Mouse (Mus musculus) spleen, adult 2 months (tissue): ENCODE results near the gene Nav3. TPM values are rescaled to one million over a fixed set of nuclear protein-coding genes. Genes with fewer than 3 reads are reported as not detected.
A peak's percentile ranks its signal among the peaks of the same experiment; 100 is the strongest.

Experiments
- DNase-seq, 2 experiments: peaks; one replicate each; pipeline versions ENCODE4 v3.0.0 to v3.0.0-alpha.2; 2012 to 2021; ENCODE audit warnings: low spot score in 2 of 2, low read depth in 1 of 2
- H3K27ac ChIP-seq: fragments of 200-500 bp; 2 replicates; pipeline ENCODE4 v1.5.1; 2012; ENCODE audit warnings: low read length, inconsistent platforms; ENCODE audit not compliant: insufficient read depth
- H3K27me3 ChIP-seq: fragments of 200-500 bp; 2 replicates; pipeline ENCODE4 v1.6.1; 2012; ENCODE audit warnings: mild to moderate bottlenecking, moderate library complexity, low read length, inconsistent platforms; ENCODE audit not compliant: control insufficient read depth, insufficient read depth
- H3K36me3 ChIP-seq: fragments of 200-500 bp; 2 replicates; pipeline ENCODE4 v1.6.1; 2012; ENCODE audit warnings: mild to moderate bottlenecking, low read length, inconsistent platforms; ENCODE audit not compliant: control insufficient read depth, insufficient read depth
- H3K4me1 ChIP-seq: fragments of 200-500 bp; 2 replicates; pipeline ENCODE4 v1.6.1; 2011; ENCODE audit warnings: inconsistent platforms; ENCODE audit not compliant: control insufficient read depth, insufficient read depth, insufficient read length
- H3K4me3 ChIP-seq: fragments of 200-500 bp; 2 replicates; pipeline ENCODE4 v1.5.1; 2011; ENCODE audit warnings: mild to moderate bottlenecking, inconsistent platforms; ENCODE audit not compliant: insufficient read depth, insufficient read length; ENCODE audit errors: extremely low read depth
- CTCF ChIP-seq: fragments of 200-500 bp; IDR thresholded peaks from 2 replicates; pipeline ENCODE4 v1.5.1; 2011; ENCODE audit warnings: mild to moderate bottlenecking, inconsistent platforms; ENCODE audit not compliant: insufficient read depth, insufficient read length, insufficient replicate concordance; ENCODE audit errors: extremely low read depth
- POLR2A ChIP-seq: fragments of 200-500 bp; IDR thresholded peaks from 2 replicates; pipeline ENCODE4 v1.6.1; 2011; ENCODE audit warnings: low read depth, low read length, inconsistent platforms
- WGBS: fragments of 180-500 bp; shearing (Covaris S2); methylation state at CpG from one replicate; pipeline ENCODE4 v1.1.7; 2018; 5-methylcytosine and 5-hydroxymethylcytosine counted together
- polyA plus RNA-seq: library from polyadenylated mRNA; depleted of rRNA; stranded (reverse); fragments of >200 nt; gene quantifications from 2 replicates; pipeline ENCODE4 v1.2.3, GENCODE M21; 2012

Gene Nav3
- polyA plus RNA-seq, 1 experiment, result 0.39 TPM

DNA sequence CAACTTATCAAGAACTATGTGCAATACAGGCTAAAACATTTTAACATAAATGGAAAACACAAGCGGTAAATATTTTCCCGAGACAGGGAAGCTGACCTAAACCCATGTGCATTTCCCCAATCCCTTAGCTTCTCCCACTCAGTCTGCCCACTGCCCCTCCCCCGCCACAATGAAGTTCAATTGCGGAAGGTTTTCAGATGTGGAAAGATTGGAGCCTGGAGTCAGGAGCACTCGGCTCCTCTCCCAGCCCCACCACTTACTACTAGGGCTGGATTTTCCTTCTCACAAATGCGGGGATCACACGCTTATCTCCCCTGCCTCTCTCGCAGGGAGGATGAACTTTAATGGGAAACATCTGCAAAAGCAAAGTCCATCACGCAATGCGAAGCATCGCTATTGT is 534.6 kb downstream of the Nav3 start:
- 81% methylated on average over 11 of the region's 11 CpGs for WGBS
- no peak for DNase-seq
- Histone ChIP-seq H3K27ac (no peak overlapping the region), H3K36me3 (no peaks in the 10 kb centered on the region), H3K4me1 (no peaks in the 10 kb centered on the region), H3K27me3 (no peaks in the 10 kb centered on the region), H3K4me3 (no peak overlapping the region)
- TF ChIP-seq POLR2A, result no peak
- TF ChIP-seq CTCF, result no peak

GRCm38 (mm10) chr10:109920607-109921187 is 535.3 kb downstream of the Nav3 start:
- WGBS, result 19% methylated on average over 6 of the region's 6 CpGs
- peak in 1 of 2 experiments; percentile 11 for DNase-seq
- Histone ChIP-seq H3K4me3 (no peak overlapping the region), H3K36me3 (no peaks in the 10 kb centered on the region), H3K27ac (no peak overlapping the region), H3K27me3 (no peaks in the 10 kb centered on the region), H3K4me1 (no peaks in the 10 kb centered on the region)
- peak; percentile 1; the same call in 1 of the 2 replicates for TF ChIP-seq CTCF
- no peak for TF ChIP-seq POLR2A

DNA sequence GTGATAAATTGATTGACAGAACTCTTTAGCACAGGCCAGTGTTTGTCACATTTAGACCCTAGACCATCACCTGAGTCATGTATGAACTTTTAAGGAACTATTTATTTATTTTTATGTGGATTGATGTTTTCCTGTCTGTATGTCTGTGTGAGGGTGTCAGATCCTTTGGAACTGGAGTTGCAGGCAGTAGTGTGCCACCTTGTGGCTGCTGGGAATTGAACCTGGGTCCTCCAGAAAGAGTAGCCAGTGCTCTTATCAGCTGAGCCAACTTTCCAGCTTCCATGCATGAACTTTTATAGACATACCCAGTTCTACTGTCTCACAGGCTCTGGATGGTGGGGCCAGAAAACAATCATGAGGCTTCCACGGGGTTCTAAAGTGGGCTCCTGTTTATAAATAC is 536.5 kb downstream of the Nav3 start:
- no peak overlapping the region for H3K4me3 ChIP-seq
- TF ChIP-seq POLR2A (no peak), CTCF (no peak)
- no peaks in the 10 kb centered on the region for H3K36me3 ChIP-seq
- WGBS, result 61% methylated on average over 1 of the region's 1 CpGs
- H3K27me3 ChIP-seq, result no peaks in the 10 kb centered on the region
- DNase-seq, result no peak
- H3K27ac ChIP-seq, result no peak overlapping the region
- H3K4me1 ChIP-seq, result no peaks in the 10 kb centered on the region

GRCm38 (mm10) chr10:109907206-109907605 is 548.8 kb downstream of the Nav3 start:
- H3K27me3 ChIP-seq, result no peaks in the 10 kb centered on the region
- H3K4me1 ChIP-seq, result no peaks in the 10 kb centered on the region
- no peak for TF ChIP-seq POLR2A
- TF ChIP-seq CTCF, result no peak
- no peak for DNase-seq
- H3K4me3 ChIP-seq, result no peak overlapping the region
- no peak overlapping the region for H3K27ac ChIP-seq
- no peaks in the 10 kb centered on the region for H3K36me3 ChIP-seq
- 91% methylated on average over 4 of the region's 4 CpGs for WGBS

- WGBS, result 82% methylated on average over 6 of the region's 6 CpGs
- no peak for TF ChIP-seq CTCF
- TF ChIP-seq POLR2A, result no peak
- DNase-seq, result no peak
Observed at GRCm38 (mm10) chr10:109906413-109906785, 549.6 kb downstream of the Nav3 start.

GRCm38 (mm10) chr10:109905649-109906412 is 550.2 kb downstream of the Nav3 start:
- DNase-seq, result no peak

More at GRCm38 (mm10) chr10:109906413-109906785, 549.6 kb downstream of the Nav3 start:
- no peaks in the 10 kb centered on the region for H3K36me3 ChIP-seq
- no peaks in the 10 kb centered on the region for H3K27me3 ChIP-seq
- H3K4me3 ChIP-seq, result no peak overlapping the region
- no peak overlapping the region for H3K27ac ChIP-seq
- no peaks in the 10 kb centered on the region for H3K4me1 ChIP-seq

DNA sequence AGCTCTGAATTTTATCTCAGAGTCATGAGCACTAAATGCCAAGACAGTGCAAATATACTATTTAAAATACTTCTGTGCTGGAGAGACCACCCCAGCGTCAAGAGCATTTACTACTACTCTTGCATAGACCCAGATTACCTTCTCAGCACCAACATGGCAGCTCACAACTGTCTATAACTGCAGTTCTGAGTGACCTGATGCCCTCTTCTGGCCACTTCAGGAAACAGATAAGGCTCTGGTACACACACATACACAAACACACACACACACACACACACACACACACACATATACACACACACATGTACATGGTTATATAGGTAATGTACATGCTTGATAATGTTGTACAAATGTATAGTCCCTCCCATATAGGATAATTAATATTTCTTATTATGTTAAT is 551.2 kb downstream of the Nav3 start:
- WGBS, result 81% methylated on average over 1 of the region's 1 CpGs
- Histone ChIP-seq H3K4me1 (no peaks in the 10 kb centered on the region), H3K27ac (no peak overlapping the region), H3K27me3 (no peaks in the 10 kb centered on the region), H3K4me3 (no peak overlapping the region), H3K36me3 (no peaks in the 10 kb centered on the region)
- DNase-seq, result no peak
- TF ChIP-seq POLR2A, result no peak
- no peak for TF ChIP-seq CTCF

More at GRCm38 (mm10) chr10:109905649-109906412, 550.2 kb downstream of the Nav3 start:
- H3K27ac ChIP-seq, result no peak overlapping the region
- no peaks in the 10 kb centered on the region for H3K4me1 ChIP-seq
- H3K4me3 ChIP-seq, result no peak overlapping the region
- TF ChIP-seq POLR2A (no peak), CTCF (no peak)
- WGBS, result 65% methylated on average over 9 of the region's 9 CpGs
- no peaks in the 10 kb centered on the region for H3K27me3 ChIP-seq
- H3K36me3 ChIP-seq, result no peaks in the 10 kb centered on the region
